Mouse (Mus musculus) frontal cortex, adult (tissue): ENCODE data around the gene Hipk2.

ENCODE experiments used
- ATAC-seq: cut with Nextera tagmentation; 2 replicates; pipeline ENCODE4 v1.9.2; 2017; ENCODE audit warnings: mild to moderate bottlenecking, moderate library complexity, mixed read lengths; ENCODE audit not compliant: low TSS enrichment

The Hipk2 gene

GRCm38 (mm10) chr6:38902820-38903439, 27.0 kb upstream of the Hipk2 start:
- no peak for ATAC-seq

GRCm38 (mm10) chr6:38901636-38902035, 25.7 kb upstream of the Hipk2 start:
- no peak for ATAC-seq

- ATAC-seq = no peak
Measured at GRCm38 (mm10) chr6:38901152-38901551, 25.2 kb upstream of the Hipk2 start.

GRCm38 (mm10) chr6:38900479-38901126, 24.6 kb upstream of the Hipk2 start:
- no peak for ATAC-seq

GRCm38 (mm10) chr6:38900073-38900472, 24.1 kb upstream of the Hipk2 start:
- ATAC-seq = no peak

- ATAC-seq = no peak
Measured at GRCm38 (mm10) chr6:38893615-38894014, 17.6 kb upstream of the Hipk2 start.

- no peak for ATAC-seq
Measured at GRCm38 (mm10) chr6:38892017-38892416, 16.1 kb upstream of the Hipk2 start.

- ATAC-seq = no peak
Measured at GRCm38 (mm10) chr6:38889156-38889555, 13.2 kb upstream of the Hipk2 start.

- ATAC-seq = no peak
Measured at GRCm38 (mm10) chr6:38887436-38887835, 11.5 kb upstream of the Hipk2 start.

- no peak for ATAC-seq
Measured at GRCm38 (mm10) chr6:38885132-38885531, 9.2 kb upstream of the Hipk2 start.

- no peak for ATAC-seq
Measured at GRCm38 (mm10) chr6:38884482-38884881, 8.5 kb upstream of the Hipk2 start.

- peak; percentile 31; the same call in 1 of the 2 replicates for ATAC-seq
Measured at GRCm38 (mm10) chr6:38882728-38883171, 6.8 kb upstream of the Hipk2 start.

- ATAC-seq = no peak
Measured at GRCm38 (mm10) chr6:38881975-38882374, 6.0 kb upstream of the Hipk2 start.

- no peak for ATAC-seq
Measured at GRCm38 (mm10) chr6:38881468-38881867, 5.5 kb upstream of the Hipk2 start.

- ATAC-seq = no peak
Measured at GRCm38 (mm10) chr6:38877674-38878073, 1.7 kb upstream of the Hipk2 start.

GRCm38 (mm10) chr6:38875258-38876070, 501 bp downstream of the Hipk2 start, which contains the start of gene Tbxas1:
Tbxas1 (plus strand) TSS chr6:38875404.
- ATAC-seq = peak; percentile 45

- no peak for ATAC-seq
Measured at GRCm38 (mm10) chr6:38874565-38875257, 1.3 kb downstream of the Hipk2 start.

GRCm38 (mm10) chr6:38874035-38874434, 1.9 kb downstream of the Hipk2 start:
- ATAC-seq = no peak

GRCm38 (mm10) chr6:38873316-38873715, 2.6 kb downstream of the Hipk2 start:
- no peak for ATAC-seq

- ATAC-seq = no peak
Measured at GRCm38 (mm10) chr6:38871051-38871450, 4.9 kb downstream of the Hipk2 start.

- ATAC-seq = no peak
Measured at GRCm38 (mm10) chr6:38870070-38870469, 5.9 kb downstream of the Hipk2 start.

- no peak for ATAC-seq
Measured at GRCm38 (mm10) chr6:38868974-38869373, 7.0 kb downstream of the Hipk2 start.
